Mouse (Mus musculus): ENCODE results near the gene Anapc15-ps. TPM values are rescaled to one million over a fixed set of nuclear protein-coding genes. Genes with fewer than 3 reads are reported as not detected.

Anapc15-ps gene
- polyA plus RNA-seq, 1 experiment from 2014 or later: not detected

- WGBS: 52% methylated on average over 22 of the region's 22 CpGs
- H3K27me3 ChIP-seq (replicated peaks; ENCODE audit: control insufficient read depth, insufficient read depth, low read length): no peaks in the 10 kb centered on the region
Measured at GRCm38 (mm10) chr10:95677356-95678109, 4.3 kb upstream of the Anapc15-ps start.

GRCm38 (mm10) chr10:95676991-95677355 is 3.7 kb upstream of the Anapc15-ps start:
- no peaks in the 10 kb centered on the region for H3K27me3 ChIP-seq (replicated peaks; ENCODE audit: control insufficient read depth, insufficient read depth, low read length)
- H3K9me3 ChIP-seq (ENCODE audit: control insufficient read depth, low read length): no peaks in the 10 kb centered on the region
- H3K4me3 ChIP-seq (ENCODE audit: low read length): no peak overlapping the region
- 71% methylated on average over 5 of the region's 5 CpGs for WGBS
- H3K4me1 ChIP-seq (ENCODE audit: control insufficient read depth, insufficient read depth, low read length): 0 out of 2 replicates have a peak, but pooled peaks cover 7% of the 10 kb centered on the region
- H3K4me2 ChIP-seq (ENCODE audit: low read depth, low read length): no peak overlapping the region
- no peak for ATAC-seq
- H3K36me3 ChIP-seq (ENCODE audit: control insufficient read depth, insufficient read depth, low read length): no peaks in the 10 kb centered on the region
- no peak overlapping the region for H3K27ac ChIP-seq (ENCODE audit: low read length)
- H3K9ac ChIP-seq (ENCODE audit: low read depth, low read length): no peak overlapping the region

More at GRCm38 (mm10) chr10:95677356-95678109, 4.3 kb upstream of the Anapc15-ps start:
- peak; percentile 35; the same call in 1 of the 2 replicates for ATAC-seq
- H3K4me1 ChIP-seq (ENCODE audit: control insufficient read depth, insufficient read depth, low read length): 0 out of 2 replicates have a peak, but pooled peaks cover 7% of the 10 kb centered on the region
- H3K9ac ChIP-seq (ENCODE audit: low read depth, low read length): 0 out of 2 replicates have a peak overlapping the region, but pooled peaks have one; percentile 11
- H3K27ac ChIP-seq (ENCODE audit: low read length): peak overlapping the region; percentile 11; the same call in 1 of the 2 replicates
- H3K36me3 ChIP-seq (ENCODE audit: control insufficient read depth, insufficient read depth, low read length): no peaks in the 10 kb centered on the region
- peak overlapping the region; percentile 38; the same call in 1 of the 2 replicates for H3K4me2 ChIP-seq (ENCODE audit: low read depth, low read length)
- H3K4me3 ChIP-seq (ENCODE audit: low read length): peak overlapping the region; percentile 23
- no peaks in the 10 kb centered on the region for H3K9me3 ChIP-seq (ENCODE audit: control insufficient read depth, low read length)

GRCm38 (mm10) chr10:95676387-95676786 is 3.1 kb upstream of the Anapc15-ps start:
- 0 out of 2 replicates have a peak, but pooled peaks cover 7% of the 10 kb centered on the region for H3K4me1 ChIP-seq (ENCODE audit: control insufficient read depth, insufficient read depth, low read length)
- 87% methylated on average over 2 of the region's 2 CpGs for WGBS
- ATAC-seq: no peak

GRCm38 (mm10) chr10:95670781-95671780 is 2.2 kb downstream of the Anapc15-ps start:
- WGBS: 83% methylated on average over 21 of the region's 21 CpGs

More at GRCm38 (mm10) chr10:95676387-95676786, 3.1 kb upstream of the Anapc15-ps start:
- Histone ChIP-seq H3K9me3 (ENCODE audit: control insufficient read depth, low read length) (no peaks in the 10 kb centered on the region), H3K27me3 (replicated peaks; ENCODE audit: control insufficient read depth, insufficient read depth, low read length) (no peaks in the 10 kb centered on the region), H3K36me3 (ENCODE audit: control insufficient read depth, insufficient read depth, low read length) (no peaks in the 10 kb centered on the region), H3K4me2 (ENCODE audit: low read depth, low read length) (no peak overlapping the region), H3K4me3 (ENCODE audit: low read length) (no peak overlapping the region), H3K27ac (ENCODE audit: low read length) (no peak overlapping the region), H3K9ac (ENCODE audit: low read depth, low read length) (no peak overlapping the region)

GRCm38 (mm10) chr10:95669872-95670271 is 3.4 kb downstream of the Anapc15-ps start:
- 77% methylated on average over 4 of the region's 4 CpGs for WGBS
- H3K9me3 ChIP-seq (ENCODE audit: control insufficient read depth, low read length): no peaks in the 10 kb centered on the region
- no peak for ATAC-seq

More at GRCm38 (mm10) chr10:95670781-95671780, 2.2 kb downstream of the Anapc15-ps start:
- H3K27me3 ChIP-seq (replicated peaks; ENCODE audit: control insufficient read depth, insufficient read depth, low read length): no peaks in the 10 kb centered on the region
- H3K4me2 ChIP-seq (ENCODE audit: low read depth, low read length): no peak overlapping the region
- H3K36me3 ChIP-seq (ENCODE audit: control insufficient read depth, insufficient read depth, low read length): no peaks in the 10 kb centered on the region
- ATAC-seq: no peak
- no peak overlapping the region for H3K27ac ChIP-seq (ENCODE audit: low read length)
- H3K9ac ChIP-seq (ENCODE audit: low read depth, low read length): no peak overlapping the region
- H3K9me3 ChIP-seq (ENCODE audit: control insufficient read depth, low read length): no peaks in the 10 kb centered on the region
- H3K4me3 ChIP-seq (ENCODE audit: low read length): no peak overlapping the region
- H3K4me1 ChIP-seq (ENCODE audit: control insufficient read depth, insufficient read depth, low read length): no peaks in the 10 kb centered on the region

GRCm38 (mm10) chr10:95669034-95669433 is 4.2 kb downstream of the Anapc15-ps start:
- no peaks in the 10 kb centered on the region for H3K4me1 ChIP-seq (ENCODE audit: control insufficient read depth, insufficient read depth, low read length)
- no peak overlapping the region for H3K4me2 ChIP-seq (ENCODE audit: low read depth, low read length)
- H3K36me3 ChIP-seq (ENCODE audit: control insufficient read depth, insufficient read depth, low read length): no peaks in the 10 kb centered on the region
- WGBS: 93% methylated on average over 3 of the region's 3 CpGs
- H3K27ac ChIP-seq (ENCODE audit: low read length): no peak overlapping the region
- H3K4me3 ChIP-seq (ENCODE audit: low read length): no peak overlapping the region
- H3K9ac ChIP-seq (ENCODE audit: low read depth, low read length): no peak overlapping the region
- no peak for ATAC-seq
- H3K27me3 ChIP-seq (replicated peaks; ENCODE audit: control insufficient read depth, insufficient read depth, low read length): no peaks in the 10 kb centered on the region
- H3K9me3 ChIP-seq (ENCODE audit: control insufficient read depth, low read length): no peaks in the 10 kb centered on the region

More at GRCm38 (mm10) chr10:95669872-95670271, 3.4 kb downstream of the Anapc15-ps start:
- Histone ChIP-seq H3K36me3 (ENCODE audit: control insufficient read depth, insufficient read depth, low read length) (no peaks in the 10 kb centered on the region), H3K4me3 (ENCODE audit: low read length) (no peak overlapping the region), H3K9ac (ENCODE audit: low read depth, low read length) (no peak overlapping the region), H3K27me3 (replicated peaks; ENCODE audit: control insufficient read depth, insufficient read depth, low read length) (no peaks in the 10 kb centered on the region), H3K27ac (ENCODE audit: low read length) (no peak overlapping the region), H3K4me1 (ENCODE audit: control insufficient read depth, insufficient read depth, low read length) (no peaks in the 10 kb centered on the region), H3K4me2 (ENCODE audit: low read depth, low read length) (no peak overlapping the region)

GRCm38 (mm10) chr10:95667371-95668030 is 5.8 kb downstream of the Anapc15-ps start:
- Histone ChIP-seq H3K4me1 (ENCODE audit: control insufficient read depth, insufficient read depth, low read length) (no peaks in the 10 kb centered on the region), H3K4me2 (ENCODE audit: low read depth, low read length) (no peak overlapping the region), H3K9ac (ENCODE audit: low read depth, low read length) (no peak overlapping the region), H3K36me3 (ENCODE audit: control insufficient read depth, insufficient read depth, low read length) (no peaks in the 10 kb centered on the region), H3K27ac (ENCODE audit: low read length) (no peak overlapping the region), H3K27me3 (replicated peaks; ENCODE audit: control insufficient read depth, insufficient read depth, low read length) (no peaks in the 10 kb centered on the region), H3K4me3 (ENCODE audit: low read length) (no peak overlapping the region), H3K9me3 (ENCODE audit: control insufficient read depth, low read length) (no peaks in the 10 kb centered on the region)
- ATAC-seq: no peak
- 73% methylated on average over 3 of the region's 3 CpGs for WGBS

- no peaks in the 10 kb centered on the region for H3K4me1 ChIP-seq (ENCODE audit: control insufficient read depth, insufficient read depth, low read length)
- no peaks in the 10 kb centered on the region for H3K27me3 ChIP-seq (replicated peaks; ENCODE audit: control insufficient read depth, insufficient read depth, low read length)
- no peak overlapping the region for H3K4me3 ChIP-seq (ENCODE audit: low read length)
- no peaks in the 10 kb centered on the region for H3K9me3 ChIP-seq (ENCODE audit: control insufficient read depth, low read length)
- H3K4me2 ChIP-seq (ENCODE audit: low read depth, low read length): no peak overlapping the region
- H3K36me3 ChIP-seq (ENCODE audit: control insufficient read depth, insufficient read depth, low read length): no peaks in the 10 kb centered on the region
- H3K9ac ChIP-seq (ENCODE audit: low read depth, low read length): no peak overlapping the region
- ATAC-seq: no peak
- 63% methylated on average over 2 of the region's 2 CpGs for WGBS
- no peak overlapping the region for H3K27ac ChIP-seq (ENCODE audit: low read length)
Measured at GRCm38 (mm10) chr10:95666791-95667190, 6.5 kb downstream of the Anapc15-ps start.
